Mouse (Mus musculus): ENCODE results near the gene Lrrc75a. TPM values are rescaled to one million over a fixed set of nuclear protein-coding genes. Genes with fewer than 3 reads are reported as not detected.

The Lrrc75a gene
- 19.4 and 21.2 TPM in 2 replicates for polyA plus RNA-seq (2014; fragmentation: Nextera tagmentation; extraction: Ambion mirVana)

- H3K36me3 ChIP-seq (ENCODE audit: control insufficient read depth, insufficient read depth, low read length), result peaks cover 21% of the 10 kb centered on the region
- no peaks in the 10 kb centered on the region for H3K27me3 ChIP-seq (ENCODE audit: control insufficient read depth, insufficient read depth, low read length)
- H3K4me2 ChIP-seq (ENCODE audit: low read length), result peak within 1 kb of the TSS; percentile 73
- peak; percentile 23 for ATAC-seq (ENCODE audit: insufficient number of reproducible peaks, insufficient read depth, low FRiP score, low read depth)
- no peaks in the 10 kb centered on the region for H3K9me3 ChIP-seq (ENCODE audit: control insufficient read depth, low read length)
- peak within 1 kb of the TSS; percentile 81 to 95 for H3K27ac ChIP-seq (replicated peaks in 1 of 2; ENCODE audit: control insufficient read depth in 1 of 2, insufficient read depth in 1 of 2, low read depth in 2 of 2, low read length in 2 of 2)
- H3K9ac ChIP-seq (ENCODE audit: low read length), result peak within 1 kb of the TSS; percentile 91
- WGBS, result under 1% methylated on average over 58 of the region's 86 CpGs
- H3K4me1 ChIP-seq (ENCODE audit: control insufficient read depth in 2 of 2, insufficient read depth in 2 of 2, low read length in 2 of 2), result peaks cover 33 to 61% of the 10 kb centered on the region in 2 experiments
- H3K4me3 ChIP-seq (ENCODE audit: control insufficient read depth in 1 of 2, insufficient read depth in 1 of 2, low read depth in 1 of 2, low read length in 2 of 2), result peak within 1 kb of the TSS; percentile 81 to 84
Observed at GRCm38 (mm10) chr11:62647661-62648590, at the start of gene Lrrc75a. TSS of gene Lrrc75a (minus strand) at chr11:62648523.

GRCm38 (mm10) chr11:62695126-62695525 is 46.8 kb upstream of the Lrrc75a start:
- WGBS, result 95% methylated on average over 8 of the region's 8 CpGs
- no peak for ATAC-seq (ENCODE audit: insufficient number of reproducible peaks, insufficient read depth, low FRiP score, low read depth)
- Histone ChIP-seq H3K4me2 (ENCODE audit: low read length) (no peak overlapping the region), H3K27me3 (ENCODE audit: control insufficient read depth, insufficient read depth, low read length) (no peaks in the 10 kb centered on the region), H3K36me3 (ENCODE audit: control insufficient read depth, insufficient read depth, low read length) (no peaks in the 10 kb centered on the region), H3K9ac (ENCODE audit: low read length) (no peak overlapping the region), H3K9me3 (ENCODE audit: control insufficient read depth, low read length) (no peaks in the 10 kb centered on the region), H3K27ac (replicated peaks in 1 of 2; ENCODE audit: control insufficient read depth in 1 of 2, insufficient read depth in 1 of 2, low read depth in 2 of 2, low read length in 2 of 2) (no peak overlapping the region), H3K4me3 (ENCODE audit: control insufficient read depth in 1 of 2, insufficient read depth in 1 of 2, low read depth in 1 of 2, low read length in 2 of 2) (no peak overlapping the region), H3K4me1 (ENCODE audit: control insufficient read depth in 2 of 2, insufficient read depth in 2 of 2, low read length in 2 of 2) (no peaks in the 10 kb centered on the region)

- WGBS, result 22% methylated on average over 9 of the region's 11 CpGs
- no peak overlapping the region for H3K4me3 ChIP-seq (ENCODE audit: control insufficient read depth in 1 of 2, insufficient read depth in 1 of 2, low read depth in 1 of 2, low read length in 2 of 2)
- 0 out of 2 replicates have a peak, but pooled peaks have one; percentile 47 for ATAC-seq (ENCODE audit: insufficient number of reproducible peaks, insufficient read depth, low FRiP score, low read depth)
- no peaks in the 10 kb centered on the region for H3K4me1 ChIP-seq (ENCODE audit: control insufficient read depth in 2 of 2, insufficient read depth in 2 of 2, low read length in 2 of 2)
- no peak overlapping the region for H3K27ac ChIP-seq (replicated peaks in 1 of 2; ENCODE audit: control insufficient read depth in 1 of 2, insufficient read depth in 1 of 2, low read depth in 2 of 2, low read length in 2 of 2)
- no peak overlapping the region for H3K4me2 ChIP-seq (ENCODE audit: low read length)
- H3K9me3 ChIP-seq (ENCODE audit: control insufficient read depth, low read length), result no peaks in the 10 kb centered on the region
- H3K9ac ChIP-seq (ENCODE audit: low read length), result no peak overlapping the region
- no peaks in the 10 kb centered on the region for H3K36me3 ChIP-seq (ENCODE audit: control insufficient read depth, insufficient read depth, low read length)
- no peaks in the 10 kb centered on the region for H3K27me3 ChIP-seq (ENCODE audit: control insufficient read depth, insufficient read depth, low read length)
Observed at GRCm38 (mm10) chr11:62693299-62694184, 45.2 kb upstream of the Lrrc75a start.

GRCm38 (mm10) chr11:62691592-62691991 is 43.3 kb upstream of the Lrrc75a start:
- Histone ChIP-seq H3K9me3 (ENCODE audit: control insufficient read depth, low read length) (no peaks in the 10 kb centered on the region), H3K4me3 (ENCODE audit: control insufficient read depth in 1 of 2, insufficient read depth in 1 of 2, low read depth in 1 of 2, low read length in 2 of 2) (no peak overlapping the region), H3K36me3 (ENCODE audit: control insufficient read depth, insufficient read depth, low read length) (no peaks in the 10 kb centered on the region), H3K27me3 (ENCODE audit: control insufficient read depth, insufficient read depth, low read length) (no peaks in the 10 kb centered on the region), H3K4me1 (ENCODE audit: control insufficient read depth in 2 of 2, insufficient read depth in 2 of 2, low read length in 2 of 2) (no peaks in the 10 kb centered on the region), H3K4me2 (ENCODE audit: low read length) (no peak overlapping the region), H3K9ac (ENCODE audit: low read length) (no peak overlapping the region), H3K27ac (replicated peaks in 1 of 2; ENCODE audit: control insufficient read depth in 1 of 2, insufficient read depth in 1 of 2, low read depth in 2 of 2, low read length in 2 of 2) (no peak overlapping the region)
- no peak for ATAC-seq (ENCODE audit: insufficient number of reproducible peaks, insufficient read depth, low FRiP score, low read depth)
- WGBS, result 79% methylated on average over 3 of the region's 3 CpGs

- ATAC-seq (ENCODE audit: insufficient number of reproducible peaks, insufficient read depth, low FRiP score, low read depth), result no peak
- Histone ChIP-seq H3K4me1 (ENCODE audit: control insufficient read depth in 2 of 2, insufficient read depth in 2 of 2, low read length in 2 of 2) (0 out of 4 replicates have a peak, but pooled peaks cover 2% of the 10 kb centered on the region in 2 experiments), H3K27me3 (ENCODE audit: control insufficient read depth, insufficient read depth, low read length) (no peaks in the 10 kb centered on the region), H3K4me3 (ENCODE audit: control insufficient read depth in 1 of 2, insufficient read depth in 1 of 2, low read depth in 1 of 2, low read length in 2 of 2) (no peak overlapping the region), H3K9ac (ENCODE audit: low read length) (no peak overlapping the region), H3K9me3 (ENCODE audit: control insufficient read depth, low read length) (no peaks in the 10 kb centered on the region), H3K36me3 (ENCODE audit: control insufficient read depth, insufficient read depth, low read length) (no peaks in the 10 kb centered on the region), H3K4me2 (ENCODE audit: low read length) (no peak overlapping the region), H3K27ac (replicated peaks in 1 of 2; ENCODE audit: control insufficient read depth in 1 of 2, insufficient read depth in 1 of 2, low read depth in 2 of 2, low read length in 2 of 2) (no peak overlapping the region)
- WGBS, result 84% methylated on average over 4 of the region's 4 CpGs
Observed at GRCm38 (mm10) chr11:62679954-62680353, 31.6 kb upstream of the Lrrc75a start.

GRCm38 (mm10) chr11:62678778-62679354 is 30.5 kb upstream of the Lrrc75a start:
- no peak overlapping the region for H3K4me3 ChIP-seq (ENCODE audit: control insufficient read depth in 1 of 2, insufficient read depth in 1 of 2, low read depth in 1 of 2, low read length in 2 of 2)
- H3K36me3 ChIP-seq (ENCODE audit: control insufficient read depth, insufficient read depth, low read length), result no peaks in the 10 kb centered on the region
- no peak for ATAC-seq (ENCODE audit: insufficient number of reproducible peaks, insufficient read depth, low FRiP score, low read depth)
- 0 out of 4 replicates have a peak, but pooled peaks cover 2% of the 10 kb centered on the region in 2 experiments for H3K4me1 ChIP-seq (ENCODE audit: control insufficient read depth in 2 of 2, insufficient read depth in 2 of 2, low read length in 2 of 2)
- no peak overlapping the region for H3K9ac ChIP-seq (ENCODE audit: low read length)
- H3K4me2 ChIP-seq (ENCODE audit: low read length), result no peak overlapping the region
- no peaks in the 10 kb centered on the region for H3K9me3 ChIP-seq (ENCODE audit: control insufficient read depth, low read length)
- H3K27ac ChIP-seq (replicated peaks in 1 of 2; ENCODE audit: control insufficient read depth in 1 of 2, insufficient read depth in 1 of 2, low read depth in 2 of 2, low read length in 2 of 2), result no peak overlapping the region
- 77% methylated on average over 7 of the region's 7 CpGs for WGBS
- no peaks in the 10 kb centered on the region for H3K27me3 ChIP-seq (ENCODE audit: control insufficient read depth, insufficient read depth, low read length)

- no peaks in the 10 kb centered on the region for H3K9me3 ChIP-seq (ENCODE audit: control insufficient read depth, low read length)
- no peaks in the 10 kb centered on the region for H3K27me3 ChIP-seq (ENCODE audit: control insufficient read depth, insufficient read depth, low read length)
- no peak overlapping the region for H3K4me2 ChIP-seq (ENCODE audit: low read length)
- 0 out of 4 replicates have a peak, but pooled peaks cover 2% of the 10 kb centered on the region in 2 experiments for H3K4me1 ChIP-seq (ENCODE audit: control insufficient read depth in 2 of 2, insufficient read depth in 2 of 2, low read length in 2 of 2)
- 90% methylated on average over 4 of the region's 4 CpGs for WGBS
- peak overlapping the region; percentile 70; the same call in 1 of the 2 replicates for H3K9ac ChIP-seq (ENCODE audit: low read length)
- H3K27ac ChIP-seq (replicated peaks in 1 of 2; ENCODE audit: control insufficient read depth in 1 of 2, insufficient read depth in 1 of 2, low read depth in 2 of 2, low read length in 2 of 2), result no peak overlapping the region
- ATAC-seq (ENCODE audit: insufficient number of reproducible peaks, insufficient read depth, low FRiP score, low read depth), result no peak
- H3K36me3 ChIP-seq (ENCODE audit: control insufficient read depth, insufficient read depth, low read length), result no peaks in the 10 kb centered on the region
- H3K4me3 ChIP-seq (ENCODE audit: control insufficient read depth in 1 of 2, insufficient read depth in 1 of 2, low read depth in 1 of 2, low read length in 2 of 2), result no peak overlapping the region
Observed at GRCm38 (mm10) chr11:62676290-62676596, 27.9 kb upstream of the Lrrc75a start.

Data from heart, embryonic 14.5 days (tissue).